Mouse (Mus musculus) thymus, postnatal 25 days (tissue): ENCODE results near the gene Spaar.

Experiments used
- DNase-seq: peaks from one replicate; pipeline ENCODE4 v3.0.0; 2022

The Spaar gene

DNA sequence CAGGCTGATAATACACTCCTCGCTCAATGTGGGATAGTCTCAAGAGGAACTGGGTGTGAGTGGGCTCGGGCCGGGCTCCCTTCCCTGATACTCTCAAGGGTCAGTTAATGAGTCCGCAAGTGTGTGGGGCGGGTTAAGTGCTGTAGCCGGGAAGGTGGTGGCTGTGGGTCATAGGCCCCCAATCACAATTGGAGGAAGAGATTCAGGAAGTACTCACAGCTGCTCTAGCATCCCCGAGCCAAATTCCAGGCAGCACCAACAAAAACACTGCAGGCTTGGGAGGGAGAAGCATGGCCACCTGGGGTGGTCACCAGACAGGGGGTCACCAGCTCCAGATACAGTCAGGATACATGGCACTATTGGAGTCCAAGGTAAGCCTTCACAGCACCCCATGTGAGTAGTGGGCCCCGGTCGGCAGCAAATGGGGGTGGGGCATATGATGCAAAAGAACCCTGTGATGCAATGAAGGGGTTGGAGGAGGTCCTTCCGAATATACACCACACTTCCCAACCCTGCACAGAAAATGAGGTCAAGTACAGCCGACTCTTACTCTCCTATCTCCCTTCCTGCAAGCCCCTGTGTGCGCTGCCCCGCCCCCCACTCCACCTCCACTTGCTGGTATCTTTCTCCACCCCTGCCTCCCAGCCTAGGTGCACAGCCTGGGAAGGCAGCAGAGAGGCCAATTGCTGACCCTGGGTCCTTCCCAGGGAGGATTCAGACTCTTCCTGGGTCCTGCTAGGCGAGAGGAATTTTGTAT lies at the start of gene Spaar:
Gene Spaar (plus strand): TSS at position 241 of the 757 bp plus-strand sequence.
- DNase-seq: no peak

GRCm38 (mm10) chr4:43690021-43690420 lies 39.8 kb upstream of the Spaar start:
- no peak for DNase-seq

GRCm38 (mm10) chr4:43691026-43691425 lies 38.8 kb upstream of the Spaar start:
- no peak for DNase-seq

- DNase-seq: no peak
Measured at GRCm38 (mm10) chr4:43693806-43694241, 36.0 kb upstream of the Spaar start.

DNA sequence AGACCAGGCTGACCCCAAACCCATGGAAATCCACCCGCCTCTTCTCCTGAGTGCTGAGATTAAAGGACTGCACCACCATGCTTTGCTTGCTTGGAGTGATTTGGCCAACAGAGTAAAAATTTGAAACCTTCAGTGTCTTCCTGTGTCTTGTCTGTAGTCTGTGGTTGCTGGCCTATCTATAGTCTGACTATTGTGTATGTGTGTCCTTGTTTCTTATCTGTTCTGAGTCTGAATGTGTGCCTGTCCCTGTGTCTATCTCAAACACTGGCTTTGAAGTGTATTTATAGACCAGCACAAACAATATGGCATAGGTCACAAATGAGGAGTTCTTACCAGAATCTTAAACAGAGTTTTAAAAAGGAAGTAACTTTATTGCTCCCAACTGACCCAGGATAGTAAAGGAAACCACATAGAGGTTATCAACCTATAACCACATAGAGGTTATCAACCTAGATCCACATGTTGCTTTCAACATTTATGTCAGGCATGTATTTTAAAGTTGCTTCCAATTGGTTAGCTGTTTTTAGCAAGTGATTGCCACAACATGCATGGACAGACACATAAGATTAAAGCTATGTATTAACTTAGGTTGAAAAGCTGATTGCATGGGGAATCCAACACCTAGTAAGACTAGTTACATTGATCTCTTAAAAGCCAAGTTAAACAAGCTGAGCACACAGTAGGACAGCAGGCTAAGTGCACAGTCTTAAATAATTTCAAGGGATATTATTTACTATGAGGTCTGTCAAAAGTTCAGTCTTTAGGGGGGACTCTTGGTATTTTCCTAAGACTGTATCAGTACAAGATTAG lies 35.2 kb upstream of the Spaar start:
- no peak for DNase-seq

GRCm38 (mm10) chr4:43695249-43695671 lies 34.6 kb upstream of the Spaar start:
- DNase-seq: no peak

- DNase-seq: no peak
Measured at GRCm38 (mm10) chr4:43696561-43696960, 33.3 kb upstream of the Spaar start.

DNA sequence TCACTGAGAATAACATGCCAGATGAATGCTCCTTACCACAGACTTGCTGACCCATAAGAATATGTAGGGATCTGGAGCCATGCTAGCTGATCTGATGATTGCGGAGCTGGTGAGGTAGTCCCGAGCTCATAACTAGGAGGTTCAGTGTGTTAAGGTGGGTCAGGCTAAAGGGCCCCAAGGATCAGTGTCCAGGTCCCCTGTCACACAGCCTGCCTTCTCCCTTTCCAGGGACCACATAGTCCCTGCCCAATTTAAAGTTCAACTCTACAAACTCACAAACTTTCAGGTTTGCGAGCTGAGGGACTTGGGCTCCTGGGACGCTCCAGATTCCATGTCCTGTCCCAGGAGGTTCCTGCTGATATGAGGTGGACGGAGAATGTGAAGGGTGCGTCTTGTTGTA lies 29.1 kb upstream of the Spaar start, which contains the start of gene Olfr70:
Gene Olfr70 (minus strand): TSS at position 101 of the 400 bp plus-strand sequence.
- no peak for DNase-seq

- DNase-seq: no peak
Measured at GRCm38 (mm10) chr4:43703439-43703838, 26.4 kb upstream of the Spaar start.

DNA sequence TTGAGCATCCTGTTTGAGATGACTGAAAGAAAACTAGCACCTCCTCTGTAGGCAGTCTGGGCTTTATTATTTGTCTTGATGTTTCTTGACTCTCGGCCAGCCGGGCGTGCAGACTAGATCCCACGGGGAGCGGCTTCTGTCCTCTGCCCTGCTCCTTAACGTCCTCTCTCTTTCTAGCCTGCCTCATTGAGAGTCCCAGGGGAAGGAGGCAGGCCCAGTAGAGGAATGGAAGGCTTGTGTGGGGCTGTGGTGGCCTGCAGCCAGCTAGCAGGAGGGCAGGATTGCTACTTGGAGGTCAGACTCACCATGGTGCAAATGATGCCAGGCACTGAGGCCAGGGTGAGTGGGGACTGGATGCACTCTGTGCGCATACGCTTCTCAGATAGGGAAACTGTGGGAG lies 26.0 kb upstream of the Spaar start:
- DNase-seq: no peak

GRCm38 (mm10) chr4:43705991-43706390 lies 23.8 kb upstream of the Spaar start:
- no peak for DNase-seq

GRCm38 (mm10) chr4:43709869-43710268 lies 20.0 kb upstream of the Spaar start, which contains the start of gene Olfr71:
Gene Olfr71, minus strand, starts transcription at chr4:43710255.
- no peak for DNase-seq

- peak; percentile 66 for DNase-seq
Measured at GRCm38 (mm10) chr4:43711821-43712220, 18.0 kb upstream of the Spaar start.

- no peak for DNase-seq
Measured at GRCm38 (mm10) chr4:43713652-43714219, 16.1 kb upstream of the Spaar start.

DNA sequence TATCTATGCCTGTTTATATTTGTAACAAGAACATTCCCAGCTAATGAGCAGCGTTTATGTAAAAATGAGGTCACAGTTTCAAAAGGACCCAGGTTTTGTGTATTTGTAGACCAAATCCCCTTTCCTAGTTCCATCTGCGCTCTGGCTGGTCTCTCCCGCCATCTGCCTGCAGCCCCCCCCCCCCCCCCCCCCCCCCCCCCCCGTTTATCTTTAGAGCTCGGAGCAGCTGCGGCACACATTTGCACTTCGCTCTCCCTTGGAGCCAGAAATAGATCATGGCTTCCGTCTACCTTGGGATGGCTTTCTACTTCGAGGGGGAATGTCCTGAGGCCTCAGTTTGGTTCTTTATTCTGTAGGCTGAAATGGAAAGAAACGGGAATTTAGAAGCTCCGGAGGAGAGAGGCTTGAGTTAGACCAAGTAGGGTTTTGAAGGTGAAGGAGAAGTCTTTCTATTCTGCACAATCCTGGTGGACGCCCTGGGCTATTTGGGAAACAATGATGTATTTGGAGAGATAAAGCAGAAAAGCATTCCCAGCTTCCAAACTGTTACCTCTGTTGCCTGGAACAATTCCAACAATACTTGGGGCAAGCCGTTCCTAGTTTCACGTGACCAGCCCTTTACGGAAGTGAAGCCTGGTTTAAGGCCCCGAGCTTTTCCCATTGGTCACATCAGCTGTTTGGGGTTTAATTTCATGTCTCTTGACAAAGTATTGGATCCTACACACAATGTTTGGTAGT lies 9.2 kb upstream of the Spaar start:
- no peak for DNase-seq

DNA sequence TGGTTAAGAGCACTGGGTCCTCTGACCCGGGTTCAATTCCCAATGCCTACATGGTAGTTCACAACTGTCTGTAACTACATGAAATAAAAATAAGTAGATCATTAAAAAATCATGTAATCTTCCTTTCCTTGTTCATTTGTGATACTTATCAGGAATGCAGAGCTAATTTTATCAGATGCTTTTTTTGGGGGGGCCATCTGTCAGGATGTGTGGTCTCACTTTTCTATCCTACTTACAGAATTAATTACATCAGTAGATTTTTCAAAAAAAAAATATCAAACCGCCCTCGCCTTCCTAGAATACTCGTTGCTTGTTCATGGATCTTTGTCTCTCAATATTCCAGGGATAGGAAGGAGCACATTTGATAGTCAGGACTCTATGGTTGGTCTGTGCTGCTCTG lies 7.6 kb upstream of the Spaar start:
- no peak for DNase-seq

DNA sequence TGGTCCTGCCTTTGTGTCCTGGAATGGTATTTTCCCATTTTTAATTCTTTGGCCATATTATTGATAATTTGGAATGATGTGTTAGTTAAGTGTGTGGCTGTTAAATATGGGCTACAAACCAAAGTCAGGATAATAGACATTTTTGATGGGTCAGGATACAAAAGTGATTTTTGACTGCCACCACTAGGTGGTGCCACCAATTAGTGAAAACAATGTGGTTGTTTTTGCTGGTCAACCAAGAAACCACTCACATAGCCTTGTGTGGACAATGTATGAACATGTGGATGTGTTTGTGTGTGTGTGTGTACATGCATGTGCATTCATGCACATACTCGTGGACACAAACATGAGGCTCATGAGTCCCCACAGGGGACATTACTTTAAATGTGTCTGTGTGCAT lies 5.1 kb upstream of the Spaar start:
- peak; percentile 9 for DNase-seq

DNA sequence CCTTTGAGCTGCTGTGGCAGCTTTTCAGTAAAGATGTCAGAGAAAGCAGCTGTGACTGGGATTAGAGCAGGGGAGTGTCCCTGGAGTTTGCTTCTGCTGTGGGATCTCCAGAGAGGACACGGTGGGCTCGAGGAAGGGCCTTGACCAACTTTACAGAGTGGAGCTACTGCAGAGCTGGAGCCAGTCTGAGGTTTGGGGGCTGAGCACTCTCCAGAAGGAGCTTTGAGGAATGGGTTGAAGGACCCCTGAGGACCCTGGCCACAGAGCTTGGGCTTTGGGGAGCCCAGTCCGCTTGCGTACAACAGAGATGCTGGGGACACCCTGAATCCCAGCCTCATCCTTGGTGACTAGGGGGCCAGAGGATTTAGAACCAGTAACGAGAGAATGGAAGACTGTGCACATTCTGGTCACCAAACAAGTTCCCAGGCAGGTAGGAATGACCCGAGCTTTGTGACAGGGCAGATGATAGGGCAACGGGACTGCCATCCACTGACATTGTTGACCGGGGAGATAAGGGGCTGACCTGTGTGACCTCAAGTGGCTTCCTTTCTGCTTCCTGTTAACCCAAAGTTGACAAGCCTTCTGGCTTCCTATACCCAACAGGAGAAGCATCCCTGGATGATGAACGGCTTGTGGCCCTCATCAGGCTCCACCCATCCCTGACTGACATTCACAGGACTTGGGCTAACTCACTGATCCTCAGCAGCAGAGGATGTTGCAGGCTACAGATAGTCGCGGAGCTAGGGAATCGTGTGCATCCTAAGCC lies 3.4 kb upstream of the Spaar start:
- DNase-seq: no peak

DNA sequence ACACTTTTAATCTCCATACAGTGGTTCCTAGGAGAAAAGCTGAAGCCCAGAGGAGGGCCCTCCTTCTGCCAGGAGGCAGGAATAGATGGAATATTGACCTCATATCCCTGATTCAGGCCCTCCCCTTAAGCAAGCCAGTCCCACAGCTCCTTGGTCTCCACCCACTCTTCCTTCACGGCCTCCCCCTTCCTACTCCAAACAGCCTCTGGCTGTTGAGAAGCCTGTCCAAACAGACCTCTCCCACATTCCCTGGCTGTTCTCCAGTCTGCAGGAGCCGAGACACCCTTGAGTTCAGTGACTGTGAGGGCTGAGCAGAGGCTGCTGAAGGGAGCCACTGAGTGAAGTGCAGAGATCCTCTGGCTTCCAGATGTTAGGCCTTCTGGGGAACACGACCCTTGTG lies 2.8 kb upstream of the Spaar start, which contains the start of gene Hrct1:
Gene Hrct1 (plus strand): TSS at position 194 of the 400 bp plus-strand sequence.
- DNase-seq: no peak

- DNase-seq: no peak
Measured at GRCm38 (mm10) chr4:43727718-43728575, 1.9 kb upstream of the Spaar start.

DNA sequence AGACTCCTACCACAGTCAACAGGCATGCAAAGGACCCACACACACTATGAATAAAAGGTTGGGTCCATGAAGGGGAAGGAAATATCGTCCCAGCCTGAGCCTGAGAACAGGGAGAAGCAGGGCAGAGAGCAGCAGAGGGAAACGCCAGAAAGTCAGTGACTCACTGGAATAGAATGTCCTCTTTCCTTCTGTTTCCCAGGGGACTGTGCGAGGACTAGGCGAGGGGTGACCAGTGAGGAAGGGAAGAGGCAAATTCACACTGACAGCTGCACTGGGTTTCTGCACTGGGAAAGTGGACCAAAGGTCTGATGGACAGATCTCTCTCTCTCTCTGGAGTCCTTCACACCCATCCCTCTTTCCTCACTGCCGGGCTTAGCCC lies 1.3 kb upstream of the Spaar start:
- no peak for DNase-seq
